Mouse (Mus musculus): Measurements from ENCODE around the gene Kansl1l. TPM values are rescaled to one million over a fixed set of nuclear protein-coding genes. Genes with fewer than 3 reads are reported as not detected.

Kansl1l gene
- total RNA-seq, 4 experiments from 2014 or later = 20.3 to 22.5 (median 20.9) TPM

- no peak for DNase-seq (ENCODE audit: low spot score in 2 of 2)
Observed at GRCm38 (mm10) chr1:66817865-66818315, 528 bp upstream of the Kansl1l start.

- DNase-seq (ENCODE audit: low spot score in 2 of 2) = peak; percentile 86 to 96
Observed at GRCm38 (mm10) chr1:66816837-66817452, 417 bp downstream of the Kansl1l start.

GRCm38 (mm10) chr1:66815941-66816777, 1.2 kb downstream of the Kansl1l start:
- DNase-seq (ENCODE audit: low spot score in 2 of 2) = peak; percentile 68 to 80

GRCm38 (mm10) chr1:66814756-66815155, 2.6 kb downstream of the Kansl1l start:
- no peak for DNase-seq (ENCODE audit: low spot score in 2 of 2)

- no peak for DNase-seq (ENCODE audit: low spot score in 2 of 2)
Observed at GRCm38 (mm10) chr1:66813191-66813590, 4.2 kb downstream of the Kansl1l start.

GRCm38 (mm10) chr1:66806821-66807220, 10.5 kb downstream of the Kansl1l start:
- DNase-seq (ENCODE audit: low spot score in 2 of 2) = no peak

GRCm38 (mm10) chr1:66805408-66805807, 12.0 kb downstream of the Kansl1l start:
- DNase-seq (ENCODE audit: low spot score in 2 of 2) = no peak

GRCm38 (mm10) chr1:66804710-66805109, 12.7 kb downstream of the Kansl1l start:
- DNase-seq (ENCODE audit: low spot score in 2 of 2) = no peak

- DNase-seq (ENCODE audit: low spot score in 2 of 2) = no peak
Observed at GRCm38 (mm10) chr1:66797962-66798361, 19.4 kb downstream of the Kansl1l start.

GRCm38 (mm10) chr1:66792838-66793466, 24.4 kb downstream of the Kansl1l start:
- no peak for DNase-seq (ENCODE audit: low spot score in 2 of 2)

- no peak for DNase-seq (ENCODE audit: low spot score in 2 of 2)
Observed at GRCm38 (mm10) chr1:66782296-66782695, 35.1 kb downstream of the Kansl1l start.

GRCm38 (mm10) chr1:66781027-66781426, 36.3 kb downstream of the Kansl1l start:
- DNase-seq (ENCODE audit: low spot score in 2 of 2) = no peak

- no peak for DNase-seq (ENCODE audit: low spot score in 2 of 2)
Observed at GRCm38 (mm10) chr1:66778798-66779197, 38.6 kb downstream of the Kansl1l start.

GRCm38 (mm10) chr1:66777878-66778277, 39.5 kb downstream of the Kansl1l start:
- DNase-seq (ENCODE audit: low spot score in 2 of 2) = peak in 1 of 2 experiments; percentile 22

- no peak for DNase-seq (ENCODE audit: low spot score in 2 of 2)
Observed at GRCm38 (mm10) chr1:66768764-66769163, 48.6 kb downstream of the Kansl1l start.

GRCm38 (mm10) chr1:66730581-66730980, 86.8 kb downstream of the Kansl1l start:
- DNase-seq (ENCODE audit: low spot score in 2 of 2) = no peak

GRCm38 (mm10) chr1:66712859-66713258, 104.5 kb downstream of the Kansl1l start:
- DNase-seq (ENCODE audit: low spot score in 2 of 2) = no peak

GRCm38 (mm10) chr1:66704523-66704922, 112.8 kb downstream of the Kansl1l start:
- no peak for DNase-seq (ENCODE audit: low spot score in 2 of 2)

GRCm38 (mm10) chr1:66702623-66703345, 114.6 kb downstream of the Kansl1l start:
- DNase-seq (ENCODE audit: low spot score in 2 of 2) = no peak

GRCm38 (mm10) chr1:66701576-66701940, 115.8 kb downstream of the Kansl1l start:
- DNase-seq (ENCODE audit: low spot score in 2 of 2) = no peak

All from layer of hippocampus, adult 8-10 months (tissue).